Mouse (Mus musculus) right cerebral cortex, adult 18-20 months (tissue): ENCODE results near the gene Bdh1.

Source experiments
- DNase-seq: peaks from one replicate; pipeline ENCODE4 v3.0.0; 2022; ENCODE audit warnings: mixed read lengths

The Bdh1 gene

DNA sequence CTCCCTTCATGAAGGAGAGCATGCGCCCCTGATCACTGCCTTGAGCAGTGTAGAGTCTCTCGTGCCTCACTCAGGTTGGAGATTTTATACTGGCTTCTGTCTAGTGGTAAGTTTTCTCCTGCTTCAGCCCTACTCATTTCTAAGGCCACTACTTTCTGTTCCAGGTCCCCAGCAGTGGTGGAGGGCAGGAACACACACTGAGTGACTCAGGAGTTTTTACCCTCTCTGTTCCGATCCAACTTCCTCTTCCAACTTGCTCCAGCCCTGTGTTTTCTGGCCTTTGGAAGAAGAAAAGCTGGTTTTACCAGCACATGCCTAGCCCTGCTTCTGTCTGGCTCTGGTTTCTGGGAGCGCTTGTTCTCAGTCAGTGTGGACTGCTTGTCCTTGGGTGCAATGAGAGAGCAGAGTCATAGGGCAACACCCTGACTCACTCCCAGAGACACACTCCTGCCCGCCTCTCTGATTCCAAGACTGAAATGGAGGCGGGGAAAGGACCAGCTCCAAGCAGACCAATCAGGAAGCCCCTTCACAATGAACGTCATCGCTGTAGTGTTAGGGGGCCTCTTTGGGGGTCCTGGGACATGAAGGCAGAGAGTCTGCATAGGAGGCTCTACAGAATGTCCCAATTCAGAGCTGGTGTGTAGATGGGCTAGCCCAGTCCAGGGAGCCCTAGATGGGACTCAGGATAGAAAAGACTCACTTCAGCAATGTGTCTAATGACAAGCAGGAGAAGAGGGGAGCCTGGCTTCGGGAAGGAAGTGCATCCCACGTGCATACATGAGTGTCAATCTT is 84.8 kb downstream of the Bdh1 start:
- no peak for DNase-seq

DNA sequence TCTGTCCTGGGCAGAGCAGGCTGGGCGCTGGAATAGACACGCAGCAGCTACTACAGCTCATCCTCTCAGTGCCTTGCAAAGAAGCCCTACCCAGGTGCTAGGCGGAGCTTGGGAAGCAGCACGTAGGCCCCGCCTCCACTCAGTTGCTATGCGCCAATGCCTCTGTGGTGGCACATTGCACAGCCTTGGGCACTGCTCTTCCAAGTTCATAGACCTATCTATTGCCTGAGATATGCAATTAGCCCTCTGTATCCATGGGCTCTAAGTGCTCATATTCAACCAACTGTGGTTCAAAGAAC is 85.3 kb downstream of the Bdh1 start:
- peak; percentile 37 for DNase-seq

DNA sequence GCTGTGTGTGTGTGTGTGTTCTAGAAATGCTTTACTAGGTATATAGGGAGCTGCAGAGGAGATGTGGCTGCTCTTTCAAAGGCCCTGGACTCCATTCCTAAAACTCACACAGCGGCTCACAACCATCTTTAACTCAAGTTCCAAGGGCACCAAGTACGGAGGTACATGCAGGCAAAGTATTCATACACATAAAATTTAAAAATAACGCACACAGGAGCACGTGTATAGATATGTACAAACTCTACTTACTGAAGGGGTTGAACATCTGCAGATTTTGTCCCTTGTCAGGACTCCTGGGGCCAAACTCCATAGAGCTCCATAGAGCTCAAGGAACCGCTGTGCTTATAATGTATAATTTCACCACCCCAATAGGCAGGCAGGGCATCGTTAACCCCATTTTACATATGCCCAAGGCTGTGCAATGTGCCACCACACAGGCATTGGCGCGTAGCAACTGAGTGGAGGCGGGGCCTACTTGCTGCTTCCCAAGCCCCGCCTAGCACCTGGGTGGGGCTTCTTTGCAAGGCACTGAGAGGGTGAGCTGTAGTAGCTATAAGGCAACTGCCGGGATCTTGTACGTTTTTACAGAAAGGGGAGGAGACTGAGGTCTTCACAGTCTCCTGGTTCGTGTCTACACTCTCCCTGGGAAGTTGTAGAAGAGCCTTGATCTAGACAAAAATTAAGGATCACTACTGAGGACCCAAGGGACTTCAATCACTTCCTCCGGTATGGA is 85.9 kb downstream of the Bdh1 start:
- DNase-seq, result no peak
